Mouse (Mus musculus) liver, embryonic 14.5 days (tissue): ENCODE data around the gene Elovl5. TPM values are rescaled to one million over a fixed set of nuclear protein-coding genes. Genes with fewer than 3 reads are reported as not detected.

Source experiments
- ATAC-seq: fragments of 200-750 bp; cut with Nextera tagmentation; 2 replicates; pipeline ENCODE4 v1.8.0; 2017; ENCODE audit warnings: moderate number of reproducible peaks, mild to moderate bottlenecking, moderate library complexity; ENCODE audit not compliant: insufficient read depth
- DNase-seq, 3 experiments: peaks; one replicate each; pipeline ENCODE4 v3.0.0-alpha.2; 2012 to 2013; ENCODE audit warnings: low read depth in 3 of 3, low spot score in 3 of 3
- H3K27ac ChIP-seq: fragments of 300-500 bp; sonication (generic); 2 replicates; pipeline ENCODE4 v1.5.1; 2014; ENCODE audit warnings: moderate library complexity, mild to moderate bottlenecking, control low read depth, inconsistent platforms
- H3K27me3 ChIP-seq: fragments of 300-500 bp; sonication (generic); 2 replicates; pipeline ENCODE4 v1.6.1; 2014; ENCODE audit warnings: mild to moderate bottlenecking, low read length, moderate library complexity; ENCODE audit not compliant: control insufficient read depth, insufficient read depth
- H3K36me3 ChIP-seq: fragments of 300-500 bp; sonication (generic); replicated peaks from 2 replicates; pipeline ENCODE4 v1.6.1; 2014; ENCODE audit warnings: low read depth; ENCODE audit not compliant: control insufficient read depth, insufficient read depth
- H3K4me1 ChIP-seq, 2 experiments: fragments of 200-500 bp in 1 of 2; fragments of 300-500 bp in 1 of 2; sonication (generic) in 1 of 2; replicated peaks; 2 replicates each; pipeline ENCODE4 v1.6.1; 2012 to 2014; ENCODE audit warnings: antibody characterized with exemption in 1 of 2, inconsistent platforms in 1 of 2, low read length in 1 of 2; ENCODE audit not compliant: control insufficient read depth in 2 of 2, insufficient read depth in 2 of 2
- H3K4me2 ChIP-seq: fragments of 300-500 bp; sonication (generic); 2 replicates; pipeline ENCODE4 v1.6.1; 2014; ENCODE audit warnings: low read depth, mild to moderate bottlenecking, control low read depth, moderate library complexity
- H3K4me3 ChIP-seq, 2 experiments: fragments of 200-500 bp in 1 of 2; fragments of 300-500 bp in 1 of 2; sonication (generic) in 1 of 2; 2 replicates each; pipeline ENCODE4 v1.5.1; 2012 to 2014; ENCODE audit warnings: low read depth in 2 of 2, low read length in 2 of 2, mild to moderate bottlenecking in 2 of 2, control low read depth in 1 of 2, inconsistent platforms in 1 of 2, moderate library complexity in 1 of 2; ENCODE audit not compliant: insufficient read depth in 1 of 2
- H3K9ac ChIP-seq: fragments of 300-500 bp; sonication (generic); replicated peaks from 2 replicates; pipeline ENCODE4 v1.6.1; 2014; ENCODE audit warnings: mild to moderate bottlenecking, control low read depth, moderate library complexity
- H3K9me3 ChIP-seq: fragments of 300-500 bp; sonication (generic); 2 replicates; pipeline ENCODE4 v1.6.1; 2016; ENCODE audit warnings: low read length, mixed read lengths; ENCODE audit not compliant: control insufficient read depth
- CTCF ChIP-seq: IDR thresholded peaks from 2 replicates; pipeline ENCODE4 v1.5.1; 2016; ENCODE audit warnings: antibody characterized with exemption, low read depth, control low read depth
- EP300 ChIP-seq: IDR thresholded peaks from 2 replicates; pipeline ENCODE4 v1.6.1; 2016; ENCODE audit warnings: antibody characterized with exemption, low read depth
- WGBS: fragments of 180-500 bp; shearing (Covaris S2); extraction: QIAGEN DNeasy Blood & Tissue Kit; methylation state at CpG from one replicate; pipeline ENCODE4 v1.1.7; 2014; ENCODE audit not compliant: insufficient replicate concordance; 5-methylcytosine and 5-hydroxymethylcytosine counted together
- polyA plus RNA-seq, 2 experiments: library from polyadenylated mRNA; depleted of rRNA in 1 of 2; stranded (reverse) in 1 of 2; unstranded in 1 of 2; fragments of >200 nt; fragmentation: Nextera tagmentation in 1 of 2; extraction: Ambion mirVana in 1 of 2; gene quantifications; 2 replicates each; pipeline versions ENCODE4 v1.2.1 to v1.2.3; 2012 to 2014

Elovl5 gene
- polyA plus RNA-seq, 2 experiments: 10.5 to 19.3 TPM

DNA sequence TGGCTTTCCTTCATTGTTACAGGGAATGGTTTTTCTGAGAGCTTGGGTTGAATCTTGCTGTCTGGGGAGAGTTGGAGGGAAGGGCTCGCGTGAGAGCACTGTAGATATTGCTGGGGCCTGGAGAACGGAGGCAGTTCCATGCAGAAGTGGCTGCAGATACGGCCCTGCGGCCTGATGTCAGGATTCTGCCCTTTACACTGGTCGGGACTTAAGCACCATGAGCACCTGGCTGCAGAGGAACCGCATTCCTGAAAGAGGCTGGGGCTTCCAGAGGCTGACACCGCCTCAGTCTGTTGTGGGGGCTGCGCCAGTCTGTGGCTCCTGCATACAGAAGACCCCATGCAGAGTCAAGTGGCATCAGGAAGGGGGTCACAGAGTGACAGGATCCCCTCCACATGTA lies 24.7 kb downstream of the Elovl5 start:
- Histone ChIP-seq H3K27me3 (no peaks in the 10 kb centered on the region), H3K9ac (no peak overlapping the region), H3K4me3 (no peak overlapping the region), H3K9me3 (no peaks in the 10 kb centered on the region), H3K27ac (no peak overlapping the region), H3K4me1 (0 out of 4 replicates have a peak, but pooled peaks cover 0 to 2% of the 10 kb centered on the region in 2 experiments), H3K36me3 (no peaks in the 10 kb centered on the region), H3K4me2 (no peak overlapping the region)
- WGBS: 74% methylated on average over 9 of the region's 9 CpGs
- DNase-seq (no peak), ATAC-seq (no peak)
- TF ChIP-seq CTCF: no peak
- no peak for TF ChIP-seq EP300

GRCm38 (mm10) chr9:77942411-77942810 lies 25.2 kb downstream of the Elovl5 start:
- TF ChIP-seq EP300 (no peak), CTCF (no peak)
- Histone ChIP-seq H3K4me2 (no peak overlapping the region), H3K27ac (no peak overlapping the region), H3K4me1 (0 out of 4 replicates have a peak, but pooled peaks cover 0 to 2% of the 10 kb centered on the region in 2 experiments), H3K9ac (no peak overlapping the region), H3K9me3 (no peaks in the 10 kb centered on the region), H3K4me3 (no peak overlapping the region), H3K27me3 (no peaks in the 10 kb centered on the region), H3K36me3 (no peaks in the 10 kb centered on the region)
- WGBS: 75% methylated on average over 10 of the region's 10 CpGs
- no peak for DNase-seq
- ATAC-seq: no peak

DNA sequence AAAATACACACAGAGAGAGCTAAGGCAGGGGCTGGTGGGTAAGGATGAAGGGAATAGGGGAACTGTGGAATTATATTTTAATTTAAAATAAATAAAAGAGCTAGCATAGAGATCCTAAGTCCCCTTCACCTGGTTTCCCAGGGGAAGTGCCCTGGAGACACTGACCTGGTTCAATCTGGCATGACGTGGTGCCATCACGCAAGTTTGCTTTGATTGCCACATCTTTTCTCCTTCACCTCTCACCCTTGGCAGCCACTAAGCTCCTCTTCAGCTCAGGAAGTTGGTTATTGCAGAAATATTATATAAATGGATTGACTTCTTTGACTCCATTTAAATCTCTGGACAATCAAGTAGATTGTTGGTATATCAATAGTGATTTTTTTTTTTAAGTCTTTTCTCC lies 26.2 kb downstream of the Elovl5 start:
- H3K9ac ChIP-seq: no peak overlapping the region
- ATAC-seq (no peak), DNase-seq (no peak)
- no peaks in the 10 kb centered on the region for H3K36me3 ChIP-seq
- H3K9me3 ChIP-seq: no peaks in the 10 kb centered on the region
- H3K4me3 ChIP-seq: no peak overlapping the region
- H3K4me2 ChIP-seq: no peak overlapping the region
- H3K27ac ChIP-seq: no peak overlapping the region
- 0 out of 4 replicates have a peak, but pooled peaks cover 0 to 2% of the 10 kb centered on the region in 2 experiments for H3K4me1 ChIP-seq
- 78% methylated on average over 2 of the region's 2 CpGs for WGBS
- TF ChIP-seq CTCF (no peak), EP300 (no peak)
- H3K27me3 ChIP-seq: no peaks in the 10 kb centered on the region

DNA sequence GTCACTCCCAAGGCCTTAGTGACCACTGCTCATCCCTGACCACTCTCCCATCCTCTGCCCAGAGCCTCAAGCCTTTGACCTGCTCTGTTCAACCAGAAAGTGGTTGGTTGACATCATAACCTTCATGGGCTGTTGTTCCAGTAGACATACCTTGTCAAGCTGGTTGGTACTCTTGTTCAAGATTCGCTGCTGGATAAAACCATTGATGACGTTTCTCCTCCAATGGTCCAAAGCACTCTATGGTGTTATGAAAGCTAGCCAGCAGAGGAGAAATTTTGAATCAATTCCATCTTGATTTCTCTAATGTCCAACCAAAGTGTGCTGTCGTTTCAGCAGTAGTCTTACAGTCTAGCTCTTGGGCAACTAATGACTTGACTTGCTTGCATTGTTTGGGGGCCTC lies 27.0 kb downstream of the Elovl5 start:
- no peak for DNase-seq
- TF ChIP-seq CTCF: no peak
- no peak for TF ChIP-seq EP300
- no peak overlapping the region for H3K27ac ChIP-seq
- H3K9ac ChIP-seq: no peak overlapping the region
- H3K36me3 ChIP-seq: no peaks in the 10 kb centered on the region
- H3K4me3 ChIP-seq: no peak overlapping the region
- no peak overlapping the region for H3K4me2 ChIP-seq
- 70% methylated on average over 3 of the region's 3 CpGs for WGBS
- no peaks in the 10 kb centered on the region for H3K9me3 ChIP-seq
- peaks cover 0 to 4% of the 10 kb centered on the region in 2 experiments; a peak in 1 of 4 replicates for H3K4me1 ChIP-seq
- no peaks in the 10 kb centered on the region for H3K27me3 ChIP-seq
- ATAC-seq: no peak

GRCm38 (mm10) chr9:77945792-77946666 lies 28.9 kb downstream of the Elovl5 start:
- Histone ChIP-seq H3K4me2 (no peak overlapping the region), H3K4me1 (peaks cover 0 to 2% of the 10 kb centered on the region in 2 experiments; a peak in 2 of 4 replicates), H3K36me3 (no peaks in the 10 kb centered on the region), H3K9me3 (no peaks in the 10 kb centered on the region), H3K4me3 (no peak overlapping the region), H3K27me3 (no peaks in the 10 kb centered on the region), H3K9ac (no peak overlapping the region), H3K27ac (no peak overlapping the region)
- DNase-seq (no peak), ATAC-seq (no peak)
- TF ChIP-seq CTCF: no peak
- no peak for TF ChIP-seq EP300
- 70% methylated on average over 6 of the region's 6 CpGs for WGBS
